Mouse (Mus musculus) thymus, postnatal 4 days (tissue): ENCODE results near the gene Hibadh.

Experiments
- DNase-seq: peaks from one replicate; pipeline ENCODE4 v3.0.0; 2021

The Hibadh gene

GRCm38 (mm10) chr6:52638471-52639185 lies 1.6 kb downstream of the Hibadh start:
- no peak for DNase-seq

GRCm38 (mm10) chr6:52637337-52637736 lies 2.9 kb downstream of the Hibadh start:
- DNase-seq: no peak

DNA sequence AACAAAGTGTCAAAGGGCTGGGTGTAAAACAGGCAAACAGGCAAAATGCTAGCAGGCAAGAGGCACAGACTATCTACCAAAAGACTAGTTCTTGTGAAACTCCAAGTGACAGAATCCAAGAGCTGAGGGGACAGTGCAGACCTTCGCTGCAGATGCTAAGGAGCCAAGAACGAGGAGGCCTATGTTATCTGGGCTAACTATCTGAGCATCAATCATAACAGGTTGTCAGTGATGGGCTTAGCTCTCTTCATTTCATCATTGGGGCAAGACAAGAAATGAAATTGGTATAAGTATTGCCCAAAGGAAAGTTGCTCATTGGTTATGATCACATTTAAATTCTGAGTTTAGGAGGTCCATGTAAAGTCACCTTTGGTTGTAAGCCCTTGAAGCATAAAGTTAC lies 4.8 kb downstream of the Hibadh start:
- no peak for DNase-seq

DNA sequence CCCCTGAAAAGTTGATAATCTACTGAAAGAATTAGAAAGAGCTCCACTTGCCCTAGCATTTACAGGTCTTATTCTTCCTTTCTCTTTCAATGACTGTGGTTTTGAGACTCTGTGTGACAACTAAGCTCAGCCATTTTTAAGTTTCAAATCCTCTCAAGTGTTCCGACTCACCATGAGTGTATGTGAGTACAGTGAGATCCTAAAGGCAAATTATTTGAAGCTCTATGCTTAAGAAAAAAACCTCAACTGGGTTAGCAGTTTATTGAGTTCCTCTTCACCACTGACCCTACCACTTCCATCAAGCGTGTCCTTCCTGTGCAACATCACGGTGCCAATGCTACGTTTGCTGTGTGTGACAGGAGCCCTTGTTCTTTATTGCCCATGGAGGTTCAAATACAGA lies 9.6 kb downstream of the Hibadh start:
- no peak for DNase-seq

GRCm38 (mm10) chr6:52629180-52629579 lies 11.0 kb downstream of the Hibadh start:
- DNase-seq: no peak

DNA sequence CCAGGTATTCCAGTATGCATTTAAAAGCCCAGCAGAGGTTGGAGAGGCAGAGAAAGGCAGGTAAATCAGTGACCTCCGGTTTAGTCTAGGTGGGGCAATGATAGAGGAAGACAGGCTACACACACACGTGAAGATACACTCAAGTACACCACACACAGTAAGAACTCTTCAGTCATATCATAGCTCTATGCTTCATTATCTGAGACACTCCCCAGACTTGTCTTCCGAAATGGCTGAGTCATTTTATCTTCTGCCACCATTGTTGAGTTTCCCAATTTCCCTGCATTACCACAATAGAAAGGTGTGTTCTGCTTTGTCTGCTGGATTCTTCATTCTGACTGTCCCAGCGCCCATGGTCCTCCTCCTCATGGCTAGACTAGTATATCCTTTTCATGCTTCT lies 13.5 kb downstream of the Hibadh start:
- DNase-seq: no peak

- no peak for DNase-seq
Measured at GRCm38 (mm10) chr6:52623741-52624140, 16.4 kb downstream of the Hibadh start.

GRCm38 (mm10) chr6:52621731-52622480 lies 18.3 kb downstream of the Hibadh start:
- no peak for DNase-seq

GRCm38 (mm10) chr6:52620090-52620489 lies 20.1 kb downstream of the Hibadh start:
- no peak for DNase-seq

GRCm38 (mm10) chr6:52609626-52610352 lies 30.4 kb downstream of the Hibadh start:
- DNase-seq: no peak

- DNase-seq: no peak
Measured at GRCm38 (mm10) chr6:52608121-52608520, 32.1 kb downstream of the Hibadh start.

GRCm38 (mm10) chr6:52606746-52607347 lies 33.3 kb downstream of the Hibadh start:
- DNase-seq: no peak

DNA sequence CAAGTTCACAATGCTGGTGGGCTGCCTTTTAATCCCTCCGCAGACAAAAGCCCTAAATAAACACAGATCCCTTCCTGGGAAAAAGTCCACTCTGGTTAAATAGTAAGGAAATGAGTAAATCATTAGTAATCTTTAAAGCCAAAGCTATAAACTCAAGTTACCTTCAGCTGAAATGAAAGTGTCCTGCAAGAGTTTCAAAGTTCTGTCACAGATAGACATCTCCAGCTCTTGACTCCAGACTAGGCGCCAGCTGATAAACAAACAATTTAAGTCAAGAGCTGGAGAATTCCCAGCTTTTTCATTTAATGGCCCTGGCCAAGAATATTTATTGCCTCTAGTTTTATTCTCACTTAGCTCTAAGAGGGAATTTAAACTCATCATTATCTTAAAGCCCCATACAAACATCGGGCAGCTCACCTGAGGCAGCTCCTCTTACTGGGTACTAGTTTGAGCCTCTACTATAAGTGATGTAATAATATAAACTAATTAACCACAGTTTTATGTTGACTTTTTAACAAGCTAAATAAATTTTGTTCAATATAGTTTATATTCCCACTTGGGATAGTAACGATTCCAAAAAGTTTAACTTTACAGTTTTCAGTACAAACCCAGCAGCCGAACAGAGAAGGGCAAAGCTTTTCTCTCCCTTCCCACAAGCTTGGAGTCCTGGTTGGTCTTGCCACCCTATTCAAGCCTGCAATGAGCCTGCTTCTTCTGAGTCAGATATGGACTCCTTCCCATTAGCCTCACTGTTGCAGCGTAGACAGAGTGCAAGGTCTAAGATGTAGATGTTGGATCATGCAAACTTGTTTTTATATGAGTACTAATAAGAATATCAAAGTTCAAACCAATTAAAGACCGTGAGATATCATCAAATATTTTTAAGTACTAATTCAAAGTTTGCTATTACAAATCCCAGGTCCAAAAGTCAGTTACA lies 38.2 kb downstream of the Hibadh start:
- no peak for DNase-seq

DNA sequence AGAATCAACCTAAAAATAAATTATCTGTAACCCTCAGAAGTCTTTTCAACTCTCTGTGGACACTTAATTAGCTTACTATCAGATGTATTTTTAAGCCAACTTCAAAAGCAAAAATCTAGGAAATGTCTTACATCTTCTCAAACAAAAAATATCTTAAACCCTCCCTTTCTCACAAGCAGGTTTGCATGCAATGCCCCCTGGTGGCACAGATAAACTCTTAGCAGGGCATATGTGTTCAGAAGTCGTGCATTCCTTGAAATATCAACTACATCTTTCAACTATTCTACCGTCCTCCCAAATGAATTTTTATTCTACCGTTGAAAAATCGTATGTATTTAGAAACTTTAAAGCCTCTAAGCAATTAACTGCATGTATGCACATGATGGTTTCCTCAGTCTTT lies 39.1 kb downstream of the Hibadh start:
- peak; percentile 74 for DNase-seq

- DNase-seq: no peak
Measured at GRCm38 (mm10) chr6:52594752-52595151, 45.4 kb downstream of the Hibadh start.

DNA sequence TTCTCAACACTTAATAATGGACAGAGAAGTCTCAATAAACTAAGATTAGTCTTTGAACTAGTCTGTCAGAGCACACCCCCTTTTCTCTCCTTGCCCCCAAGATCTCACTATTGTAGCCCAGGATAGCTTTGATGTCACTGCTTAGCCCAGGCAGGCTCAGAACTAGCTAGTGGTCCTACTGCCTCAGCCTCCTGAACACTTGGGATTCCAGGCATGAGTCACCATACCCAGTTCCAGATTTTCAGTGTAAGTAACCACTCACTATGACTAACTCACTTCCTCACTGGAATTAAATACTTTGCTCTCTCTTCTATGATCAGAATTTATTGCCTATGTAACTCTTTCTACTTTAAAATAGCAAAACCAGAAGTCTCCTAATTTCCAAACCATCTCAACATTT lies 53.6 kb downstream of the Hibadh start:
- DNase-seq: no peak

DNA sequence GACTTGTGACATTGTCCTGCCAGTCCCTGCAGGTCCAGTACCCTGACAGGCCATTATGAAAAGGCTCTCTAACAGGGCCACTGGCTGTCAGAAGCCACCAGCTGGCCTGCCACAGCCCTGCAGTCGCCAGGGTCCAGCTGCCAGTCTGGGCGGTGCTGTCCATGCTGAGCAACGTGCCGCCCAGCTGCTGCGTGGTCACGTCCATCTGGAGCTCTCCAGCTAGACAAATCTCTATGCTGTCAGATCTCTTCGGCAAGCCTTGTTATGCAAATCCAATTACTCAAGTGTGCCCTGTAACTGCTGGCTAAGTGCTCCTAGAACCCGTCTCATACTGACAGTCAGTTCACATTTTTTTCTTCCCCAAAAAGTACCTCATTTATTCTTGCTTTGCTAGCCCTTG lies 55.8 kb downstream of the Hibadh start:
- no peak for DNase-seq

- no peak for DNase-seq
Measured at GRCm38 (mm10) chr6:52581081-52581480, 59.1 kb downstream of the Hibadh start.

DNA sequence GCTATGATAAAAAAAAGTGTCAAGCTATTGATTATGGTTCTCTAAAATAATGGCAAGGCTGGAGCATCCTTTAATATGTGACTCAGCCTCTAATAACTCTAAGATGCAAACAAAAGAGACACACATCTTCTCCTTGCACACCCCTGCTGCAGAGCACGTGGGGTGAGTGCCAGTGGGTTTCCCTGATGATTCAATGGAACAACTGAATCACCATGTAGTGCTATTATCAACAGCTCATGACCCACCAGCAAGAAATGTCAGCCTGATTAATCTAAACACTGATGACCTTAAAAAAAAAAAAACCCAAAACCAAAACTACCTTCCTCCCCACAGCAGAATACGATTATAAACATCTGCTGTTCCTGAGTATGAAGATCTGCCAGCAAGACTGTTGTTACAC lies 61.9 kb downstream of the Hibadh start:
- DNase-seq: no peak

DNA sequence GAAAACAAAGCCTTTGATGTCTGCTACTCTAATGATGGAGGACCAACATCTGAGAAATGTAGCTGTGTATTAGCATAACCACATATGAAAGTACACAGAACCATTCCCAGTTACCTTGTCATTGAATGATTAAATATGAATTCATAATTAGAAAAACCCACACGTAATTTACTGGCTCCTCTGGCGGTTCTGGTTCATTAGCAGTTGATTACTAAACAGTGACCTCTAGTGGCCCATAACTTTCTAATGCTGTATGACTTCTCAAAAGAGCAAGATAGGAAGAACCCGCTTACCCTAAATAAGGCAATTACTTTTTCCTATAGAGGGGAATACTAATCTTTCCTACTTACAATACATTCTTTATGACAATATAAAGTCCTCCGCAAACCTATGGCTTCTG lies 62.9 kb downstream of the Hibadh start:
- no peak for DNase-seq

DNA sequence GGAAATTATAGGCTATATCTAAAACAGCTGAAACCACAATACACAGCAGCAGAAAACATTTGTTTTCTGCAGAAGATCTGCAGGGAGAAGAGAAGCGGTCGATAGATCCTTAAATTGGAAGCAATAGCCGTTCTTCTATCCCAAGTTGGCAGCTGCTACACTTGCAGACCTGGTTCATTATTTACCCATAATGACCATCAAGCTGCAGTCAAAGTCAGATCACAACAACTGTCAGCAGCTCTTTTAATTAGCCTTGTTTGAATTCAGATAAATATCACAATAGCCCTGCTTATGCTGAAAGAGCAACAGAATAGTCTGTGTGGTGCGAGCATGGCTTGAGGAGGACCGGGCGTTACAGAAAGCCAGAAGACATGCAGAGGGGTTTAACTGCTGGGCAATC lies 71.5 kb downstream of the Hibadh start:
- no peak for DNase-seq
